Mouse (Mus musculus) adrenal gland, adult (tissue): ENCODE measurements around the gene Gse1.

Experiments used
- DNase-seq, 2 experiments: peaks; one replicate each; pipeline ENCODE4 v3.0.0; 2022 to 2023; ENCODE audit warnings: low spot score in 1 of 2; ENCODE audit not compliant: inconsistent age in 2 of 2

Gse1 gene

DNA sequence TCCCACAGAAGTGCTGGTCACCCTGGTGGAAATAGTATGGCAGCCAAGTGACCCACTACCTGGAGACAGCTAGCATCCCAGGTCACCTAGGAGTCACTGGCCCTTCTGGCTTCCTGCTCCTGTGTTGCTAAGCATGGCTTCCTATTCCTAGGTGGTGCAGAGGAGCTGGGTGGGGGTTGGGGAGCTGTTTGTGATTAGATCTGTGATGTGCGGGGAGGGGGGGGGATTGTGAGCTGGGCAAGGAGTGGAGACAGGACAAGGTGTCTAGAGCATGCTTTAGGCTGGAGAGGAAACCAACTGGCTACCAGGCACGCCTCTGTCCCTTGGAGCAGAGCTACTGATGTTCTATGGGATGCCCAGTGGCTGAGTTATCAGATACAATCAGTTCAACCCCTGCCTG is 243.5 kb downstream of the Gse1 start:
- DNase-seq: no peak

DNA sequence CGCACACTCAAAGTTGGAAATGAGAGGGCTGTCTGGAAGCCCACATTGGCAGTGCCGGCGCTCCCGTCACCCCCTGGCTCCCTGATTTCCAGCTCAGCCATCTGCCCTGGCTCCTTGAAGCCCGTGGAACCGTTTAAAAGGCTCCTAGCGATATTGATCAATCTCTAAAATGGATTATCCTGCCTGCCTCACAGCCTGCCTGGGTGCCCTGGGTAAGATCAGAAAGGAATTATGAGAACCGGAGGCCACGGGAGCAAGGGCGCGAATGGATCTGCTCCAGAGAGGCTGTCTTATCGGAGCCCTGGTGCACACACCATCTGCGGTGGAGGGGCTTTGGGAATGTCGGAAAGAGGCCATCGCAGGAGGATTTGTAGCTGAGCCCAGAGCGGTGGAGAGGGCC is 244.0 kb downstream of the Gse1 start:
- DNase-seq: peak in 1 of 2 experiments; percentile 39

DNA sequence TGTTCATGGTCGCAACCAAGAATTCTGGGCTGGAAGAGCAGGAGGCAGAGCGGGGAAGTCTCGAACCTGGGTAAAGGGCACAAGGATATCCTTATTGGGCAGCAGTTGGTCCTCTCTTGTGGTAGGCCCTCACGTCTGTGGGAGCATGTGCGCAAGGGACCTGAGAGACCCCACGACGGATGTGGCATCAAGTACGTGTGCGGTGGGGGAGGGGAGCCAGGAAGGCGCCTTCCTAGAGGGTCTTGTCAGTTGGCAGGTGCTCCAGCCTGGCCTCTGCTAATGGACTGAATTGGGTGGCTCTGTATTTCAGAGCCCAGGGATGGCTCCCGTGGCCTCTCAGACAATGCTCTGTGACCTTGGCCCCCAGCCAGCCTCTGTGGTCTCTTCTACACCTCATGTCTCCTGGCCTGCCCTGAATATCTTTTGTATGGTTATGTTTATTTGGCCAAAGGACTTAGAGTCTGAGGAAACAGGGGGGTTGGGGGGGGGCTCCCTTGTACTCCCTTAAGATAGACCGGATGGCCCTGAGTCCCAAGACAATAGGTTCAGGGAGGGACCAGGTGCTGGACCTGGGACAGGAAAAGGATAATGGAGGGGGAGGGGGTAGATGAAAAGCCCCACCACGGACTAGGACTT is 245.6 kb downstream of the Gse1 start:
- peak; percentile 60 to 71 for DNase-seq

DNA sequence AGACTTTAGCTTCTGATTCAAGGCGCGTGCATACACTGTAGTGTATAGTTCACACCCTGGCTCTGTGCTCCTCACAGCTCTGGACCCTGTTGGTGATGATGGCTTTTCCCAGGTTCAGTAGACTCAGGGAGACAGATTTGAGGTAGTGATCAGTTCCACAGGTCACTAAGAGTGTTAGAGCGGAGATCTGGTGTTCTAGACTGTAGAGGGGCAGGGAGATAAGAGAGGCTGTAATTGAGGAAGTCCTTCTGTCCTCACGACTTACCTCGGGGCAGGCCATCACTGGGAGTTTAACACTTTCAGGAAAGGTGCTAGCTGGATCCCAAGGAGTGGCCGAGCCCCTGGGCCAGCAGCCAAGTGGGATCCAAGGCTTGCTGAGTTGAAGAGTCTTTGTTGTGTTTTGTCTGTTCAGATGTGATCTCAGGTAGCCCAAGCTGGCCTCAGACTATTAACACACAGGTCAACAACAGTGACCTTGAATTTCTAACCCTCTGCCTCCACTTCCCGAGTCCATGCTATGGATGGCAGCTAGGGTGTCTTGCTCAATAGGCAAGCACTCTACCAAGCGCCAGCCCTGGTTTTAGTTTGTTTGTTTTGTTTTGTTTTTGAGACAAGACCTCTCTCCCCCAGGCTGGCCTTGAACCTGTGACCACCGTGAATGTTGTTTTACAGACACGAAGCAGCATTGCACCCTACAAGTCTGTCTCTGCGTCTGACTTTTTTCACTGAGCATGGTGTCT is 246.4 kb downstream of the Gse1 start:
- DNase-seq: no peak

DNA sequence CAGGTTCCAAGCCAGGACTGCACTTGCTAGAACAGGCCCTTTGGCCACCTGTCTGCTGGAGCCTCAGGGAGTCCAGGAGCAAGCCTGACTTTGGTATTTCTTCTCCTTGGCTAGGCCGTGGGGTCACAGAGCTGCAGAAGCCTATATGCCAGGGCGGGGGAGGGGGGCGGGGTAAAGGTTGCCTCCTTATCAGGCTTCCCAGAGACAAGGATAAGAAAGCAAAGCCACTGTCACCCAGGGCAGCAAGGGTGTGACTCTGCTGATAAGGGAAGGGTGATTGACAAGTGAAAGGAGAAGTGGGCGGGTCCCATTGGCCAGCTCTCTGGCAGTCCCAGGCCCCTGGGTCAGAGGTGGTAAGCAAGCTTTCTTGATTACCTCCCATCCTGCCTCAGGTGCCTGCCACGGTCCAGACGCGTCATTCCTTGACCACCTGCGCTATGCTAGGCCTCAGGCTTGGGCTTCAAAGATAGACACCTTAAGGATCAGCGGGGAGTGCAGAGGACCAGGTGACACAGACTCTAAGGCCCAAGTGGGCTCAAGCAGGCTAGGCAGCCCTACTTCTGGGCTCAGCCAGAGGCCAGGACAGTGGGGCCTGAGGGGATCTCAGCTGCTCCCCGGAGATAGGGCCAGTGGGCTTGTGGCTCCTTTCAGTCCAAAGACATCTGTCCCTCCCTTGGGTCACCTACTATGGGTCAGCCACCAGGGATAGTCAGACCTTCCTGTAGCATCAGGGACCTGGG is 247.4 kb downstream of the Gse1 start:
- DNase-seq: peak in 1 of 2 experiments; percentile 9

DNA sequence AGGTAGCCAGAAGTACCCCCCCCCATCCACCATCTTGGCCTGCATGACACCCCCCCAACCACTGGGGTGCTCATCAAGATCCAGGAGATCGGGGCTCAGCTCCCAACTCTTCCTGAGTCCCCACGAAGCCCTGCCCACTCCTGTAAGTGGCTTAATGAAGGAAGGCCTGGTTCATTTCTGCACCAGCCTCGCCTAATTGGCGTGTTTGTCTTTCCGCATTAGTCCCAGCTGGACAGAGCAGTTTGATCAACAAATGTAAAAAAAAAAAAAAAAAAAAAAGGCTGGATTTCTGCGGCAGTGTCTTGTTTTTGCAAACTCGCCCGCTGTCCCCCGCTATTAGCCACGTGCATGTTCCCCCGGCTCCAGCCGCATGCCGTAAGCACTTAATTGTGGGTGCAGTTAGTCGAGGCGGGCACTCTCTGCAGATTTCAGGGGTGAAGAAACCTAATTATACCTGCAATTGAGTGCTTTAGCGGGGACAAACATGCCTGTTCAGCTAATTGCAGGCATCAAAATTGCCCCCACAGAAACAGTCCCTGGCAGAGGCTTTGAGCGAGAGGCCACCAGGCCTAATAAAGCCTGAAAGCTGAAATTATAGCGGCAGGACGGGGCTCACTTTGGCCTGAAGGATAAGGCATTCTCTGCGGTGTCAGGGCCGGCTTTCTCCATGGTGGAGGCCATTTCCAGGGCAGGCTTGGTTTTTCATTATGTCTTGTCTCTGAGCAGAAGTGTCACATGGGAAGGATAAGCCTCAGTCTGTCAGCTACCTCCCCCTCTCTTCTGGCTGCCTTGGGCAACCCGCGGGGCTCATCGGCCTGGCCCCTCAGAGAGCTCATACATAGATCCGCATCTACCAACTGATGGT is 248.7 kb downstream of the Gse1 start:
- DNase-seq: peak in 1 of 2 experiments; percentile 24

DNA sequence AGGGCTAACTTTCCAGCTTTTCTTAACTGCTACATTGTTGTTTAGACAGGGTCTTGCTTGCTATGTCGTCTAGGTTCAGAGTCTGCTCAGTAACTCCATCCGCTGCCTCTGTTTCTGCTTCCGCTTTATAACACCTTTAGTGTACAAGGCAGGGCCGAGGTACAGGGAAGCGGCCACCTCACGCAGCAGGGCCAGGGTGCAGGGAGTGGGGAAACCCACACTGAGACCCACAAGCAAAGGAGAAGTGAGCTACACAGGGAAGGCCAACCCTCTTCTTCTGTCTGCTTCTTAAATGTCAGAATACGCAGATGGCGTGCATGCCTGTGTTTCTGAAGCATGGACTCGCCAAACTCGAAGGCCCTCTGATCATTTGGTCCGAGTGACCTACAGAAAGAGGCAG is 250.5 kb downstream of the Gse1 start:
- no peak for DNase-seq

DNA sequence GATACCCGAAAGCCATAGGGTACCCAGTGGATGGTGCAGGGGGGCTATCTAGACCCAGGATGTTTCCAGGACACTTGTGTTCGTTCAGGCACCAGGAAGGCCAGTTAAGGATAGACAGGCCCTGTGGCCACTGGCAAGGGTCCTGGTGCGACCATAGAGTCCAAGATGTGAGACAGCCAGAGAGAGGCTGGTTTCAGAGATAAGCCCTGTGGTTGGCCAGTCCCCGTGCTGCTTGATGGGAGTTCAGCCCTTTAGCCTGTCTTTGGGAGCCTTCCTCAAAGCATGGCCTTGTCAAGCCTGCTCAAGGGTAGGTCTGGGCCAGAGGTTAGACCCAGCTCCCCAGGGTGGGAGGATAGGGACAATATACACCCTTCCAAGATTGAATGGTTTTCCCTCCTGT is 251.4 kb downstream of the Gse1 start:
- no peak for DNase-seq

DNA sequence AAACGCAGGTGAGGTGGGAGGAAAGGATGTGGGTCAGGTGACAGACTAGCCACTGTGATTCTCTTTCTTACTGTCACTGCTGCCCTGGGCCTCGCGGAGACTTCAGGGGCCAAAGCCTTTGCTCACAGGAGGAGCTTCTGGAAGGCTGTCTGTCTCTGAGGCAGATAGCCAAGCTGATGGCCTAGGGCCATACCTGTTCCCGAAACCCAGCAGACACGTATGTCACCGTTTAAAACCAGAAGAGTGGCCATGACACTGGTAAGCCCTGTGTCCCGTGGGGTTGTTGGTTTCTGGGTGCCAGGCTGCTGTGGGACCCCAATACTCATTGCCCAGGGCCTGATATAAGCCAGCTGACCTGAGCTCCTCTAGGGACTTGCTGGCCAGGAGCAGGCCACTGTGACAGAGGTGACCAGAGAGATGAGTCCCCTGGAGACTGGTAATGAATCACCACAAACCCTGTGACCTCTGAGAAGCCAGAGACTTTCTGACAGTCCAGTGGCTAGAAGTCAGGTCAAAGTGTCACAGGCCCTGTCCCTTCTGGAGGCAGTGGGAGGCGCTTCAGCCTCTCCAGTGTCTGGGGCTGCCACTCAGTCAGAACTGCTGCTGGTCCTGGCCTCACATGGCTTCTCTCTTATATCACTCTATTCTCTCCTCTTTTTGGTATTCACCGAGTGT is 253.9 kb downstream of the Gse1 start:
- no peak for DNase-seq

DNA sequence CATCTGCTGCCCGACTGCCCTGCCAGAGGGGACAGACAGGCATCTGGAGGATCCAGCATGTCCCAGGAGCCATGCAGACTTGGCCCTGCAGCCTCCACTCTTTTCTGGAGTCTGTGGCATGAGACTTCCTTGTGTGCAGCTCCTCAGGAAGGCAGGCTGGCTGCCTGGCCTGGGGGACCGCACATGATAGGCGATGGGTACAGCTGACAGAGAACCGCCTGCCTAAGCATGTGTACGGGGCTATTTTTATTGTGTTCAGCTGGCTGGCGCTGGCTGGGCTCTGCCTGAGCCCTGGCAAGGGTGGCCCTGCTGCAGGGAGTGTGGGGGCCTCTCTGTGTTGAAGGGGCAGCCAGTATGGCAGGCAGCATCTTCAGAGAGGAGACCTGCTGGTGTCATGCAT is 256.2 kb downstream of the Gse1 start:
- no peak for DNase-seq

DNA sequence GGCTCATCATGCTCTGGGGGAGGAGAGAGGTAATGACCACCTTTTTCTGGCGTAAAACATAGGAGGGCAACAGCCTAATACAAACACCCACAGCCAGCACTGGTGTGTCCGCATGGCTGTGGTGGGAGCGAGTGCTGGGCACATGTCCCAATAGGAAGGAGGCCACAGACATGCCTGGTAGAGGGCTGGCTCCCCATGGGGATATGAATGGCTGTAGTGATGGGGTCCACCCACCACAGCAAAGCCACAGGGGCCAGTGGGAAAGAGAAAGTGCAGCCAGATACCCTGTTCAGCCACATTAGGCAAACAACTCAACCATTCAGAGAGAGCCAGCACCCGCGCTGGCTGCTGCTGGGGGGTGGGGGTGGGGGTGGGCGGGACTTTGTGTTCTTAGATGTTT is 256.9 kb downstream of the Gse1 start:
- DNase-seq: no peak

DNA sequence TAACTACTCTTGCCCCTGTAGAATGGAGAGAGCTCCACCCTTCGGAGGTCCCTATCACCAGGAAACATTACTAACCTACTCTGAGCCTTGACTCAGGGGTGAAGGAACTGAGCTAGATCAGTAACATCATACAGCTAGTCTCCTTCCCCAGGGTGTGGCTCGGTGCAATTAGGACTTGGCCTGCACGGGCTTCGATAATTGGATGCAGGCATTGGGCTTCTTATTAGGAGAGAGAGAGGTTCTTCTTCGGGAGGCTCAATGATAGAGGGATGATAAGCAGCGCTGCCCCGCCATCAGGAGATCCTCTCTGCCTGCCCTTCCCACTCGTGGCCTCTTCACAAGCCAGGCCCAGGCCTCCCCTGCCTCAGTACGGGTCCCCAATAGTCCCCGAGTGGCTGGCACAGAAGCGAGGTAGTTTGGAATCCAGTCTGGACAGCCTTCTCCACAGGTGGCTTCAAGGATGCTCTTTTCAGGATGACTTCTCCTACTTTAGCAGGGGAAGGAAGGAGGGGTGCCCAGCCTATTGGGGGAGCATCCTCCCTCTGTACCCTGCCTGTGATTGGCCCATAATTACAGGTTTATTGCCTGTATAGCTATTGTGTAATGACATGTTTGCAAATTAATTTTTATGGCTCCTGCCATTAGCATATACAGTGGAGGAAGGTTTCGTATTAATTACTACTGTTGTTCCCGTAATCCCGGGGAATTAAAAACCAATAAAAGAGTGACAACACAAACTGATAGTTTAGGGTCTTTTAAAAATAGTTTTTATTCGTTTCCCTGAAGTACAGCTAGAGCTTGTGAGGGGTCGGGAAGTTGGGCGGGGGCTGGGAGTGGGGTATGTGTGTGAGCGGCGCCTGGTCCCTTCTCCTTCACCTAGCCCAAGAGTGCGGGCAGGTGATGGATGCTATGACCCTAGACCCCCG is 257.6 kb downstream of the Gse1 start:
- no peak for DNase-seq

DNA sequence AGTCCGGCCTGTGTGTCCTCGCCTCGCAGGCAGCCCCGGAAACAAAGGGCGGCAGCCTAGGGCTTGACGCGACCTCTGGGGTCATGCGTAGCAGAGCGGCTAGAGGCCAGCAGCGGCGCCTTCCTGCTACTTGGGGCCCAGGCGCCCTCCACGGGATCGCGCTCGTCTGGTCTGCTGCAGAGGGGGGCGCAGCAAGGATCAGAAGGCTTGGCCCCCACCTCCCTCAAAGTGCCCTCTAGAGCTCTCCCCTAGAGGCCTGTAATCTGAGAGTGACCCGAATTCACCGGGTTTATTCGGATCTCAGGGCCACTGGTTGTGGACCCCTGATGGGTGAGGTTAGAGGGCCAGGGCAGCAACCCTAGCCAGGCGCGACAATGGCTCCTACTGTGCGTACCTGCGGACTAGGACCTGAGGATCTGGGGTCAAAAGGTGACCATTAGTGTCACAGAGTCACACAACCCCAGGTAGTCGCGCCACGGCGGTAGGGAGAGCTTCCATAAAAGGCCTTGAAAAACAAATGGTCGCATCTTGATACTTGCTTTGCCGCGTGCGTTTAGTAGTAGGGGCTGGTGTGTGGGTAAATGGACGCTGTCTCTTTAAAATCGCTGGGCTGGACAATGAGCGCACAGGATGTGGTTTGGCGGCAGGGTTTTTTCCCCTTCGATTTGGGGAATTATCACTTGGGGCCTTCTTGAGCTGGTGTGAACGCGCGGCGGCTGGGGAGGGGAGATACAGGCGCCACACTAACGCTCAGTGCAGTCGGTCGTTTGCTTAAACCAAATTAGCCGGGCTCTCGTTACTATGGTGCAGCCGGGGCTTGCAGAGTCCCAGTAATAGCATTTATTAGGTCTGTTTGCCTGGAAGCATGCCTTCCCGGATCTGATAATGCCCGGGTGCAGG is 258.5 kb downstream of the Gse1 start:
- DNase-seq: peak; percentile 68 to 90

DNA sequence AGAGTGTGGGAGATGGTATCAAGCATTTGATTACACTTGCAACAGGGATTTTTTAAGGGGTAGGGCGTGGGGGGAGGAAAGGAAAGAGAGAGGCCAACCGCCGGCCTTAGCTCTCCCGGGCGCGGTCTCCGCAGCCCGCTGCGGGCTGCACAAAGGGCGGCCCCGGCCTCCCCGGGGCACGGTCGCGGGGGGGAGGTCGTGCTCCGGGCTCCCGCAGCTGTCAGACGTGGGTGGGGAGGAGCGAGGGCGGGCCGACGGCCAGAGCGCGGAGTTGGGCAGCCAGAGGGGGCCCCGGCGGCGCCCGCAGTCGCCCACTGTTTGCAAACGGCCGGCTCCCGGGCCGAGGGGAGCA is 259.1 kb downstream of the Gse1 start:
- DNase-seq: peak; percentile 80 to 93

DNA sequence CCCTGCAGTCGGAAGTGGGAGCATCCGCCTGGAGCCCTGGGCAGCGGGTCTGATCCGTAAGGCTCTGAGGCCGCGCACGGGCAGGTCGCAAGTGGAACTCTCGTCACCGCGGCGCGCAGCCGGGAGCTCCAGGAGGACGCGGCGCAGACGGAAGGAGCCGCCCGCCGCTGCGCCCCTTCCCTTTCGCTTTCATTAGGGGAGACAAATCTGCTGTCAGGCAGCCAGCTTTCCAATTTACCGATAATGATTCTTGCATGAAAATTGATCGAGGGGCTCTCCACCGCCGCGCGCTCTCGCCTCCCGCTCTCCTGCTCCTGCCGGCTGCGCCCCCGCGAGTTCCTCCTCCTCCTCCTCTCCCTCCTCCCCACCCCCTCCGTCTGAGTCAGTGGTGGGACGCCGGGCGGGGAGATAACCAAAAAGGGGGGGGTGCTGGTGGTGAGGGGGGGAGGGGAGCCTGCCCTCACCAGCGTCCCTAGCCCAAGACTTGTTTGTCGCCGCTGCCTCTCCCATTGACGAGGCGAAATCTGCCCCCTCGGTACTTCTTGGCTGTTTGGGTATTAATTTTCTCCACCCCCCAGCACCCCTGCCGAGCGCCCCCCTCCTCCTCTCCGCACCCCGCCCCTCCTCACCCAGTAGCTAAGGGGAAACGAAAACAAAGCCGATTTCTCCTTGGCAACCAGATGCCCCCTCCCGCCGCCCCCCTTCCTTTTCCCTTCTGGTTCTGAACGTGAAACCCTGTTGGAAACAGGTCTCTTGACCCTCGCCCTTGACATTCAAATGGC is 259.7 kb downstream of the Gse1 start:
- peak; percentile 81 to 84 for DNase-seq

DNA sequence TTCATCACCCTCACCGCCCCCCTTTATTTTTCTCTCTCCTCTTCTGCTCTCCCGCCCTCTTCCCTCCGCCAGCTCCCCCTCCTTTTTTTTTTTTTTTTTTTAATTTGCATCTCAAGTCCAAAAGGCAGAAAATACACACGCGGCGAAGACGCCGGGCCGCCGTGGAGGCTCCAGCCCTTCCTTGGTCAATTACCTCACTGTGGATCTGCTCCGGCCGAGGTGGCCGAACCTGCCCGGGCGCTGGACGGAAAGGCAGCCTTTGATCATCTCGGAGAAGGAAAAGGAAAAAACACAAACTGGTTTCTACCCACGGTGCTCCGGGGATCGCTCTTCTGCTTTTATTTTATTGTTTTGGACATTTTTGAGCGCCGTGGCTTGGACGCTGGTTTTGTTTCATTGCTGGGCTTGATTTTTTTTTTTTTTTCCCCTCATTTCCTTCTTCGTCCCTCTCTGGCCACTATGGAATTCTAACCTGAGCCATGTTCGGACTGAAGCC is 260.4 kb downstream of the Gse1 start:
- DNase-seq: peak; percentile 58 to 79

DNA sequence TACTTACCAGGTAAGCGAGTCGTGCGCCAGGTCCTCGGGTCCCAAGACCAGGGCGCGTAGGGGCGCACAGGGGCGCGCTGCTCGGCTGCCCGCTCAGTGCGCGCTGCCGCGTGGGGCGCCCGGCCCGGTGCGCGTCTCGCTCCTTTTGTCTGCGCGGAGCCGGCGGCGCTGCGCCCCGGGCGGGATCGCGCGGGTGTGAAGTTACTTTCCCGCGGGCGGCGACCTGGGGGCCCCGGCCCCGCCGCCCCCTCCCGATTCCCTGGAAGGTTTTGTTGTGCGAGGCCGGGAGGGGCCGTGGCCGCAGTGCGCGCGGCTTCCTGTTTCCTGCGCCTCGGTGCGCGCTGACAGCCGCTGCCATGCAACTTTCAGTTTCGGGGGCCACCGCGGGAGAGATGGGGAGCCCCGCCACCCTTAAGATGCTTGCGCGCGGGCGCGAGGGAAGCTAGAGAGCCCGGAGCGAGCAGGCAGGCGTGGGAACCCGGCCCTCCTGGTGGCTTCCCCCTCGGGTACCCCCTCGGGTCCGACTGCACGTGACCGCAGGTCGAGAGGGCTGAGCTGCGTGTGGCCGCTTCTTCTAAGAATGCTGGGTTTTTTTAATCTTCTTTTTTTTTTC is 261.0 kb downstream of the Gse1 start:
- DNase-seq: peak; percentile 76 to 90
